24 mouse cellular contexts compared by ENCODE assay signal in the genomic region with DNA sequence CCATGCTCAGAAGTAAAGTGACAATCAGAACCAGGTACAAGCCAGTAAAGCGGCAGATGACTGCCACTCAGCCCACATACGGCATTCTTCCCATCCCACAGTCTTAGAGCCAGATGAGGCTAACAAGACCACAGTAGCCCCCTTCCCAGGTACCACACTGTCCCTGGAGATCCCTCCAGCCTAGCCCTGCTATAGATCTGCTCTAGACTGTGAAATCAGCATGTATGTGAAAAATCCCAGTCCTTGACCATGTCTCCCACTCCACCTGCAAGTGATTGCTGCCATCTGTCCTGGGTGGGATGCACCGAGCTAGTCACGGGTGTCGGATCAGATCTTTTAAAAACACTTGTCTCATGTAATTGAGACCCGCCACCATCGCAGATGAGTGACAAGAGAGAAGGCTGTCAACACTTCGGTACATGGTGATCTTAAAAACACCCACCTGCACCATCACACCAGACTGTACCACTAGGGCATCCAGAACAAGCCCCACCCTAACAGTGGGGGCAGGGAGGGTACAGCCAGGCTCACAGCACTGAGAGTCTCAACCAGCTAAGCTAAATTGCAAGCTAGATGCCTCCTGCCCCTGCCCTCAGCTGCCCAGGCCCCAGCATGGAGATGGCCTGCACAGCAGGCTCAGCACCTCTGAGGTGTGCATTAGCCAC. TPM values are rescaled to one million over a fixed set of nuclear protein-coding genes. Genes with fewer than 3 reads are reported as not detected.
A peak's percentile ranks its signal among the peaks of the same experiment; 100 is the strongest.
DNase-seq lines count a peak whose midpoint lies in the region; ATAC-seq and TF ChIP-seq lines count a peak whose summit lies in the region.
"Had no signal": no experiment of that assay in that cellular context is flagged by ENCODE, and none has a peak within 500 bp of the region (broad histone marks: within the 10 kb centered on the region; RNA-seq: fewer than 3 reads in every experiment).

No protein-coding gene starts in this region.

- H3K4me2 ChIP-seq in hindbrain, embryonic 16.5 days (ENCODE audit: low read length): no peak overlapping the region
- no peak overlapping the region for H3K4me2 ChIP-seq in limb, embryonic 13.5 days (replicated peaks)
- no peak overlapping the region for H3K4me2 ChIP-seq in CH12.LX (ENCODE audit: insufficient read depth, low read depth, poor library complexity, severe bottlenecking)
- H3K4me2 ChIP-seq: heart, embryonic 11.5 days; hindbrain, embryonic 14.5 days; limb, embryonic 12.5 days; lung, embryonic 14.5 days had no signal

- H3K9me3 ChIP-seq in hindbrain, embryonic 10.5 days: no peaks in the 10 kb centered on the region
- H3K9me3 ChIP-seq in hindbrain, embryonic 16.5 days (ENCODE audit: control insufficient read depth, low read length): no peaks in the 10 kb centered on the region
- H3K9me3 ChIP-seq in limb, embryonic 13.5 days: no peaks in the 10 kb centered on the region
- H3K9me3 ChIP-seq in limb, embryonic 10.5 days (replicated peaks): no peaks in the 10 kb centered on the region
- no peaks in the 10 kb centered on the region for H3K9me3 ChIP-seq in CH12.LX (replicated peaks; ENCODE audit: low read length)
- H3K9me3 ChIP-seq: limb, embryonic 12.5 days had no signal

- no peak for TF ChIP-seq EP300 in CH12.LX (IDR thresholded peaks at IDR 0.05; ENCODE audit: low read length)

- TF ChIP-seq RAD21 in CH12.LX (IDR thresholded peaks at IDR 0.05; ENCODE audit: low read depth, low read length): no peak

- H3K27me3 ChIP-seq in hindbrain, embryonic 10.5 days (ENCODE audit: insufficient read depth, poor library complexity, severe bottlenecking): no peaks in the 10 kb centered on the region
- no peaks in the 10 kb centered on the region for H3K27me3 ChIP-seq in hindbrain, embryonic 16.5 days (replicated peaks; ENCODE audit: control insufficient read depth, insufficient read depth, low read length)
- no peaks in the 10 kb centered on the region for H3K27me3 ChIP-seq in limb, embryonic 13.5 days
- H3K27me3 ChIP-seq in limb, embryonic 10.5 days (ENCODE audit: low read depth, poor library complexity, severe bottlenecking): no peaks in the 10 kb centered on the region
- H3K27me3 ChIP-seq in CH12.LX (replicated peaks): no peaks in the 10 kb centered on the region
- H3K27me3 ChIP-seq: limb, embryonic 12.5 days had no signal

- 94% methylated on average over 8 of the region's 8 CpGs for WGBS in hindbrain, embryonic 10.5 days
- WGBS in hindbrain, embryonic 16.5 days: 86% methylated on average over 8 of the region's 8 CpGs
- 89% methylated on average over 8 of the region's 8 CpGs for WGBS in limb, embryonic 13.5 days
- 94% methylated on average over 8 of the region's 8 CpGs for WGBS in limb, embryonic 10.5 days

- dilution Hi-C loops in CH12.LX (cut with MboI; ENCODE audit: extremely low pct_ligation_motif_present, extremely low pct_unique_long_range_greater_than_20kb, low sequenced_read_pairs): no loop called here

- peaks cover 32% of the 10 kb centered on the region for H3K4me1 ChIP-seq in hindbrain, embryonic 10.5 days (replicated peaks)
- H3K4me1 ChIP-seq in hindbrain, embryonic 16.5 days (ENCODE audit: control insufficient read depth, insufficient read depth, low read depth, low read length): peaks cover 4% of the 10 kb centered on the region; the same call in 1 of the 2 replicates
- no peaks in the 10 kb centered on the region for H3K4me1 ChIP-seq in limb, embryonic 13.5 days
- peaks cover 18% of the 10 kb centered on the region for H3K4me1 ChIP-seq in limb, embryonic 10.5 days
- no peaks in the 10 kb centered on the region for H3K4me1 ChIP-seq in CH12.LX (ENCODE audit: control insufficient read depth in 1 of 2, insufficient read depth in 2 of 2)

- H3K9ac ChIP-seq in hindbrain, embryonic 16.5 days (ENCODE audit: low read depth, low read length): no peak overlapping the region
- peak overlapping the region; percentile 43; the same call in 1 of the 2 replicates for H3K9ac ChIP-seq in limb, embryonic 13.5 days
- no peak overlapping the region for H3K9ac ChIP-seq in CH12.LX (ENCODE audit: insufficient read depth, low read depth)
- H3K9ac ChIP-seq: hindbrain, embryonic 14.5 days; limb, embryonic 12.5 days; liver, embryonic 14.5 days; lung, embryonic 14.5 days had no signal

- no peaks in the 10 kb centered on the region for H3K79me2 ChIP-seq in CH12.LX (replicated peaks; ENCODE audit: control insufficient read depth, extremely low read depth, insufficient read depth, poor library complexity, severe bottlenecking)

- ATAC-seq in hindbrain, embryonic 16.5 days: no peak
- no peak for ATAC-seq in limb, embryonic 13.5 days (ENCODE audit: low FRiP score, low read depth)

- no peak overlapping the region for H3K4me3 ChIP-seq in hindbrain, embryonic 10.5 days
- H3K4me3 ChIP-seq in hindbrain, embryonic 16.5 days (ENCODE audit: low read length): no peak overlapping the region
- no peak overlapping the region for H3K4me3 ChIP-seq in limb, embryonic 13.5 days
- H3K4me3 ChIP-seq in limb, embryonic 10.5 days: no peak overlapping the region
- H3K4me3 ChIP-seq in CH12.LX (replicated peaks in 1 of 3; ENCODE audit: low read depth in 2 of 3, low read length in 2 of 3, poor library complexity in 1 of 3): no peak overlapping the region
- H3K4me3 ChIP-seq: gastrocnemius, adult 2 months; limb, embryonic 12.5 days had no signal

- H3K36me3 ChIP-seq in hindbrain, embryonic 10.5 days: peaks cover 95% of the 10 kb centered on the region
- peaks cover 26% of the 10 kb centered on the region for H3K36me3 ChIP-seq in hindbrain, embryonic 16.5 days (ENCODE audit: control insufficient read depth, insufficient read depth, low read length)
- H3K36me3 ChIP-seq in limb, embryonic 13.5 days: peaks cover 94% of the 10 kb centered on the region
- peaks cover 97% of the 10 kb centered on the region for H3K36me3 ChIP-seq in limb, embryonic 10.5 days
- peaks cover 82 to 93% of the 10 kb centered on the region in 2 experiments for H3K36me3 ChIP-seq in CH12.LX (replicated peaks in 1 of 2; ENCODE audit: control insufficient read depth in 1 of 2, insufficient read depth in 1 of 2, low read length in 1 of 2)

- in situ Hi-C loops in CH12.LX (cut with MboI; ENCODE audit: low pct_ligation_motif_present, low pct_unique_long_range_greater_than_20kb, low sequenced_read_pairs): no loop called here

- no peak for TF ChIP-seq CTCF in CH12.LX (conservative IDR thresholded peaks at IDR 0.05 in 1 of 2, IDR thresholded peaks at IDR 0.05 in 1 of 2; ENCODE audit: low read depth in 2 of 2, low read length in 2 of 2)

- peak overlapping the region; percentile 45; the same call in 1 of the 2 replicates for H3K27ac ChIP-seq in hindbrain, embryonic 10.5 days
- H3K27ac ChIP-seq in hindbrain, embryonic 16.5 days (ENCODE audit: low read depth, low read length): no peak overlapping the region
- no peak overlapping the region for H3K27ac ChIP-seq in limb, embryonic 13.5 days
- H3K27ac ChIP-seq in limb, embryonic 10.5 days: no peak overlapping the region; the same call in 1 of the 2 replicates
- H3K27ac ChIP-seq in CH12.LX (ENCODE audit: insufficient read depth, low read depth): no peak overlapping the region
- H3K27ac ChIP-seq: gastrocnemius, adult 2 months; hindbrain, embryonic 14.5 days; liver, embryonic 14.5 days had no signal

- peak; percentile 51 to 54 for DNase-seq in cerebellum, postnatal 10 days
- no peak for DNase-seq in cerebellum, adult 18-20 months
- DNase-seq in hindbrain, embryonic 10.5 days (ENCODE audit: low spot score): no peak
- DNase-seq in limb, embryonic 10.5 days (ENCODE audit: low spot score): no peak
- no peak for DNase-seq in CH12.LX (ENCODE audit: extremely low read depth)
- DNase-seq in kidney, adult 9 months: no peak
- DNase-seq: adrenal gland, postnatal 25 days; cerebellum, adult 2 months; cerebellum, postnatal 36 days; gastrocnemius, adult 2 months; gastrocnemius, postnatal 36 days; heart, adult 18-20 months; heart, postnatal 36 days; kidney, adult 18-20 months; kidney, postnatal 36 days; lung, embryonic 14.5 days; lung, postnatal 14 days; midbrain, embryonic 14.5 days had no signal

- TF ChIP-seq POLR2A in CH12.LX (IDR thresholded peaks at IDR 0.05; ENCODE audit: low read depth, low read length): no peak

TF ChIP-seq in CH12.LX, 34 proteins besides CTCF, POLR2A, EP300 and RAD21:
- TF ChIP-seq CHD2 (IDR thresholded peaks at IDR 0.05; ENCODE audit: low read length) (no peak), POLR2AphosphoS2 (IDR thresholded peaks at IDR 0.05; ENCODE audit: low read depth, low read length) (0 out of 2 replicates have a peak, but pooled peaks have one; percentile 59)

RNA-seq across cellular contexts. Expression of gene Gins2, which starts 8.6 kb away (rescaled TPM):
- polyA plus RNA-seq in hindbrain, embryonic 10.5 days (2016; fragmentation: Nextera tagmentation; extraction: Ambion mirVana): 138 and 165 TPM in 2 replicates
- polyA plus RNA-seq in hindbrain, embryonic 16.5 days (2015; fragmentation: Nextera tagmentation; extraction: Ambion mirVana): 20.6 and 22.0 TPM in 2 replicates
- polyA plus RNA-seq in limb, embryonic 13.5 days (2015; fragmentation: Nextera tagmentation; extraction: Ambion mirVana): 104 and 108 TPM in 2 replicates
- polyA plus RNA-seq in limb, embryonic 10.5 days (2016; fragmentation: Nextera tagmentation; extraction: Ambion mirVana): 153 and 167 TPM in 2 replicates
- total RNA-seq in CH12.LX (2012; rRNA removed): 61.2 and 68.4 TPM in 2 replicates
- 50.0 TPM in 2 replicates for total RNA-seq in CH12.LX (2014; rRNA removed)
- 127 and 129 TPM in 2 replicates for polyA plus RNA-seq in CH12.LX (2012; ENCODE audit: insufficient read length, low read depth)

Comparison
In these comparisons a context has a peak if more than half of its experiments do, and no peak if none do; other contexts are left out.
1. DNase-seq: peak in cerebellum, postnatal 10 days (2 of 2); none in cerebellum, adult 18-20 months (0 of 2), hindbrain, embryonic 10.5 days (single experiment), limb, embryonic 10.5 days (single experiment), CH12.LX (single experiment) and kidney, adult 9 months (single experiment).